Mouse (Mus musculus): ENCODE results near the gene Zfp385b.

- TF ChIP-seq CTCF (IDR thresholded peaks at IDR 0.05) (no peak), EP300 (IDR thresholded peaks at IDR 0.05; ENCODE audit: insufficient read depth, low read depth, low read length) (no peak)
These were observed 325.7 kb downstream of the Zfp385b start for GRCm38 (mm10) chr2:77493695-77494094.
